Mouse (Mus musculus) common myeloid progenitor, adult 5-6 weeks (primary cell): ENCODE measurements around the gene Odf3b. TPM values are rescaled to one million over a fixed set of nuclear protein-coding genes. Genes with fewer than 3 reads are reported as not detected.

Source experiments
- ATAC-seq: replicated peaks from 2 replicates; pipeline ENCODE4 v1.8.0; 2016; ENCODE audit warnings: low read depth, mild to moderate bottlenecking, moderate TSS enrichment, inconsistent platforms; ENCODE audit not compliant: poor library complexity, severe bottlenecking
- total RNA-seq: library from RNA; stranded (forward); fragments of 200-1000, 187-1606 nt; gene quantifications from 2 replicates; pipeline ENCODE4 v1.2.3, GENCODE M21; 2017

Odf3b gene
- total RNA-seq, 1 experiment from 2014 or later, result 2.9 TPM

DNA sequence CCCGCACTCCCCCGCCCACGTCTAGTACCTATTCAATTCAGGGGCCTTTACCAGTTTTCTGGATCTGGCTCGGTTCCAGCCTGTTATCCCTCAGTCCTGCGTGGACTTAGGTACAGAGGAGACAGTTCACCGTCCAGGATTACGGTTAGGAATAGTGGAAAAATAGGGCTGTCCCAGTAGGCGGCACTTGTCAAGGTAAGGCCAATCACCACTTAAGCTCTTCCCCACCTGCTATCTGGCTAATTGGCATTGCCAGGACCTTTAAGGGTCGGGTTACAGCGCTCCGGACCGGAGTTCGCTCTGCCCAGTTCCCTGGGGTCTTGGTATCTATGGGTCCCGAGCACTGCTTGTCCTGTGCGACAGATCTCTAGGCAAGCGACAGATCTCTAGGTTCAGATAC is 2.1 kb downstream of the Odf3b start, which contains the start of gene Tymp:
TSS of gene Tymp (minus strand) at position 83 of the 400 bp plus-strand sequence.
- no peak for ATAC-seq

DNA sequence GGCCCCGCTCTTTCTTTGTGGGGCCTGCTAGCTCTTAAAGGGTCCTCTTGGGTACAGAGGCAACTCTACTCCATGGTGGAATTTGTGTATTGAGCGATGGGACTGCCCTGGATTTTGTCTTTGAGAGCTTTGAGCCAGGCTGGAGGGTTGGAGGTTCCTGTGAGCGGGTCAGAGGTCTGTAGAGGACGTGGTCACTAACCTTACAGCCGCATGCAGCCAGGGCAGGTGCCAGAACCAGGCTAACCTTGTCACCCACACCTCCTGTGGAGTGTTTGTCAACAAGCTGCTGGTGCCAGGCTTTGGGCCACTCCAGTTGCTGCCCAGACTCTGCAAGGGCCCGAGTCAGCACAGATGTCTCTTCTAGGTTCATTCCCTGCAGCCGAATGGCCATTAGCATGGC is 3.0 kb downstream of the Odf3b start:
- ATAC-seq, result no peak

DNA sequence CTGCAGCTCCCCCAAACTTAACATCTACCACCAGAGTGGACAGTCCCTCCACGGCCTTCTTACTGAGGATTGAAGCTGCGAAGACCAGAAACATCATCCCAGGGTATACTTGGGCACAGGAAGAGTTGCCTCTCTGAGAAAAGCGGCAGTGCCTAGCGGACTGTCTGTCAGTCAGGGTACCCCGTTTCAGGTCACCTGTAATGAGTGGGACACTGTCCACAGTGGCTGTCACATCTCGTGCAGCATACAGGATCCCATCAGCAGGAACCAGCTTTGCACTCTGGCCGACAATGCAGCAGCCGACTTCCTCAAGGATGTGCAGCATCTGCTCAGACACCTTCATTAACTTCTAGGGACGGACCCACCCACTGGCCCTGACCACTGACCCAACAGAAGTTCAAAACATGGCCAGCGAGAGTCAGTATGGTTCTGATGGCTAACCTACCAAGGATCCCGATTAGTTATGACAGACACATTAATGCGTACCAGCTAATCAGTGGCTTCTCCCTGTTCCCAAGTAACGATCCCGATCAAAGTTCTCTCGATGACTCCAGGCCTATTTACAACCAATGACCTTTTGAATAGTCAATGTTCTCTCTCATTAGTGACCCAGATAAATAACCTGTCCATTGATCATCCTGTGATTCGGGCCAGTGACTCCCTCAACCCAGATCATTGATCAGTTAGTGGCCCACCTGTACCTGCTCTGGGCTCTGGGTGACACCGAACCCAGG is 4.1 kb downstream of the Odf3b start:
- ATAC-seq, result no peak

DNA sequence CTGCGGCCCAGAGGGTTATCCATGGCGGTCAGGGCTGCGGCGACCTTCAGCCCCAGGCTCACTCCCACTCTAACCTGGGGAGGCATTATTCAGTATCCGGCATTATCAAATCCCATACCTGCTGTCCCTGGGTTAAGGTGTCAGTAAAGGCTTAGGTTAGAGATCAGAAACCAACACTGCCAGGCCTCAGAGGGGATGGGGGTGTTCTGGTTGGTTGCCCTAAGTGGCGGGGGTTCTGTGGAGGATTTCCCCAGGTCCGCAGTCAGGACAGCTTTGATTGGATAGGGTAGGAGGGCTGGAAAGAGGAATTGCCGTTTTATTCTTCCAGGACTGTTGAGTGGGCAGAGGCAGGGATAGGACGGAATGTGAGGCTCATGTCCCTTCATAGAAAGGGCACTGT is 4.7 kb downstream of the Odf3b start:
- no peak for ATAC-seq

DNA sequence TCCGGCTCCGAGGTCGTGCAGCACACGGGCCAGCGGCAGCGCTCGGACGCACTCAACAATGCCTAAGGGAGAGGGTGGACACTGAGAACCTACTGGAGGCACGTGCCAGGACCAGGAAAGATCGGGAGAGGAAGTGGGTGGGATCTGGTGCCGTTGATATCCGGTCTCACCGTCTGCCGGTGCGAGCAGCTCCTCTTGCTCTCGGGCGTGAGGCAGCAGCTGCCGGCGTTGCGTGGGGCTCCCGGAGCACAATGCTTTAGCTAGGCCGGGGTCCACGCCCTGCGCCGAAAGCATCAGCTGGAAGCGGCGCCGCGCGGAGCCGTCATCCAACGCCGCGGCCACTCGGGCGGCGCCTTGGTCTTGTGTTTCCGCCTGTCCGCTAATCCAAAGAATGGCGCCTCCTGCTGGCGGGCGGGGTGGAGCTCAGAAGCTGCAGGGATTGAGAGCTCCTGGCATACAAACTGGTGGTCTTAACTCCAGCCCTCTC is 5.3 kb downstream of the Odf3b start, which contains the start of gene Sco2:
TSS of gene Sco2 (minus strand) at position 85 of the 487 bp plus-strand sequence.
- peak; percentile 51 for ATAC-seq

DNA sequence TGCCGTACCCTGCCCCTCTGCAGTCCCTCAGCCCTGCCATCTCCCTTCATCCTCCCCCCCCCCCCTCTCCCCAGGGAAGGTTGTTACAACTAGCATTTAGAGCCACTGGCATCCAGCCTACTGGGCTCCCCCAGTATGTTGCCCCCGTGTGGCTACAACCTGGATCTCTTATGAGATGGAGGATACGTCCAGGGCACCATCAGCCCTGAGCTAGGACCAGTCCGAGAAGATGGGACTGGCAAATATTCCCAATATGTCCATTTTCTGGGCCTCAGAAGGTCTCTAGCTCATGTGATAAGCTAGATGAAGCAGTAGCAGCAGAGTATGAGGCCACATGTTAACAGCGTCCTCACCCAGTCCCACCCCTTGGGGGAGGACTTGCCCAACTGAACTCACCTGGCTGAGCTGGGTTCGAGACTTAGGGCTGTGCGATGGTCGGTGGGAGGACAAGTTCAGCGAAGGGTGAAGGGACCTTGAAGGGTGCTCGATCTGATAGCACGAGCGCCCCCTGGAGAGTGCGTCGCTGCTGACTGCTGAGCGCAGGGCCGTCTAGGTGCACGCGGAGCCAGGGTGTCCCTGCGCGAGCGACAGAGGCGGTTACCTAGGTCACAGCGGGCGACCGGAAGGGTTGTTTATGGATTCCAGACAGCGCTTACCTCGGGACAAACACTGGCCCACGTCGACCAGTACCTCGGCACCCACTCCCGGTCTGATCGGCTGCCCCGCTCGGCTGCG is 5.9 kb downstream of the Odf3b start:
- peak; percentile 69 for ATAC-seq

DNA sequence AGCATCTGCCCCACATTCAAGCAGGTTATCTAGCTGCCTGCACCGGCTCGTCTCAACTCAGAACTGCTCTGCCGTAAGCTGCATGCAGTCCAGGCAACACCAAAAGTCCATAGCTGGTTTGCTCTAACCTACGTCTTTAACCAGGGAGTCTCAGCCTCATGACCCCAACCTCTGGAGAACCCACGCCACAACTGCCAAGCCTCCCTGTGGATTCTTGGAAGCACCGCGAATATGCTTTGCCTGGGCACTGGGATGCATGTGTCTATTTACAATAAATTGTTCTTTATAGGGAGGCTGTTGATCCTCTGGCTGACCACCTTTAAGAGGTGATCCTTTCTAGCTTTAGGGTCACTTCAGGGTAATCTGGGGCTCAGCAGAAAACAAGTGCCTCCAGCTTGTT is 6.5 kb downstream of the Odf3b start:
- no peak for ATAC-seq

DNA sequence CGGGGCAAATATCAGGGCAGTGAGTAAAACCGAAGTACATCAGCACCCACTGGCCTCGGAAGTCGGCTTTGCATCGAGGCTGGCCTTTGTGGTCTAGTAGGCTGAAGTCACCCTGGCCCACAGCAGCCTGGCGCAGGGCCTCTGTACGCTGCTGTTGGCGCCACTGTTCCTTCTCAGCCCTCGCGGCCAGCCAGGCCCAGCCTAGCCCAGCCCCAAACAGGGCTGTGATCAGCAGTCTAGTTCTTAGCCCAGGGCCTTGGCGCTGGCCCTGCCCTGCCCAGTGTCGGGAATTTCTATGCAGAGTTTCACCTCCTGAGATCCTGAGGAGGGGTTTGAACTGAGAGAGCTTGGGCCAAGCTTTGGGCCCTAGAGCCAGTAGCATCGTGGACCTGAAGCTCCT is 7.0 kb downstream of the Odf3b start:
- ATAC-seq, result no peak

DNA sequence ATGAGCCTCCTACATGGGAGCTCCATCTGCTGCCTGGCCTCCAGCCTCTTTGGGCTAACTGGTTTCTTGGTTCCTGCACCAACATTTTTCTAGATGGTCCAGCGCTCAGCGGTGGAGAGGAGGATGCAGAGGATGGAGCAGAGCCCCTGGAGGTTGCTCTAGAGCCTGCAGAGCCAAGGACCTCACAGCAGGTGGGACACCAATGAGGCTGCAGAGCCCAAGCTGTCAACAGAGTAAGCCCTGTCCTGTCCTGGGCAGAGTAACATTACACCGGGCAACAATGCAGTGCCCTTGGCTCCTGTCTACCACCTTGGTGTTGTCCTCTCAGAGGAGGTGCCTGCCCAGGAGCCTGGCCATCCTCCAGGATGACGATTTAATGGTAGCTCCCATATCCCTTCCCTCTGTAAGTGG is 13.9 kb downstream of the Odf3b start:
- no peak for ATAC-seq

DNA sequence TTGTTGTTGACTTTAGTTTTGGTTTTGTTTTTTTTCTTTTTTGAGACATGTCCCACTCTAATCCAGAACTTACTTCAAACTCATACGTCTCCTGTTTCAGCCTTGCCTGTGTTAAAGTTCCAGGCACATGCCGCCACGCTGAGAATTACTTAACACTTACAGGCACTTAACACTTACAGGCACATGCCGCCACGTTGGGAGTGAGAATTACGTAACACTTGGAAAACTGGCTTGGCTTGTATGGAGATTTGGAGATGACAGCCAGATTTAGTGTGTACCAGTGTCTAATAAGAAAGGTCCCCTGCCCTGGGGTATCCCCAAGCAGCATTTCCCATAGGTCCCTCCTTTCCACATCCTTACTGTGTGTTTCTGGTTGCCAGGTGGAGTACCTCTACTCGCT is 16.0 kb downstream of the Odf3b start:
- ATAC-seq, result no peak

DNA sequence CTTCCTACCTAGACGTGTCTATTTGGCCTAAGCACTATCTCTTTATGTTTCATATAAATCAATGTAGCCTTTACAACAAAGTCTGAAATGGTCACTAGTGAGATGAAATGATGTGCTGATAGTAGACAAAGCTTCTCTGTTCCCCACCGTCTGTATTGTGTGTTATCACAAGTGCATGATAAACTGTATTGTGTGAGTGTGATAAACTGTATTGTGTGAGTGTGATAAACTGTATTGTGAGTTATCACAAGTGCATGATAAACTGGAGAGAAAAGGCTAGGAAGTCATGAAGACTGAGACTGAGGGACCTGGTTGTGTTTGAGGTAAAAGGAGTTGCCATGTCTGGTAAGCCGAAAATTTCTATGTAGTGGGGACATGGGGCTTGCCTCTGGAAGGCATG is 20.3 kb downstream of the Odf3b start:
- ATAC-seq, result no peak

DNA sequence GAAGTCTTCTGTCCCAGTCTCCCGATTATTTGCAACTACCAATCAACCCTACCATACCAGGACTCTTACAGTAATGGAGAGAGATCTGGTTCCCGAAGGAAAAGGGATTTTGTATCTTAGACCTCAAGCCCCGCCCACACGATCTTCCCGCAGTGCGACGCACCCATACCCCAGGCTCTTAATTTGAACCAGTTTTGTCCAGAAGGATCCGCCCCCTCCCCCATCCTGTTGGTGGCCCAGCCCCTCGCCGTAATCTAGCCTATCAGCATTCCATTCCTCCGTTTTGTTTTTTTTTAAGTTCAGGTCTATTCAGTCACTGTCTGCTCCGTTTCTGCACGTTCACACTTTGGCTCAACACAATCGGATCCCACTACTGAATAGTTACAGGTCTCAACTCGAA is 22.7 kb downstream of the Odf3b start:
- ATAC-seq, result peak; percentile 72

DNA sequence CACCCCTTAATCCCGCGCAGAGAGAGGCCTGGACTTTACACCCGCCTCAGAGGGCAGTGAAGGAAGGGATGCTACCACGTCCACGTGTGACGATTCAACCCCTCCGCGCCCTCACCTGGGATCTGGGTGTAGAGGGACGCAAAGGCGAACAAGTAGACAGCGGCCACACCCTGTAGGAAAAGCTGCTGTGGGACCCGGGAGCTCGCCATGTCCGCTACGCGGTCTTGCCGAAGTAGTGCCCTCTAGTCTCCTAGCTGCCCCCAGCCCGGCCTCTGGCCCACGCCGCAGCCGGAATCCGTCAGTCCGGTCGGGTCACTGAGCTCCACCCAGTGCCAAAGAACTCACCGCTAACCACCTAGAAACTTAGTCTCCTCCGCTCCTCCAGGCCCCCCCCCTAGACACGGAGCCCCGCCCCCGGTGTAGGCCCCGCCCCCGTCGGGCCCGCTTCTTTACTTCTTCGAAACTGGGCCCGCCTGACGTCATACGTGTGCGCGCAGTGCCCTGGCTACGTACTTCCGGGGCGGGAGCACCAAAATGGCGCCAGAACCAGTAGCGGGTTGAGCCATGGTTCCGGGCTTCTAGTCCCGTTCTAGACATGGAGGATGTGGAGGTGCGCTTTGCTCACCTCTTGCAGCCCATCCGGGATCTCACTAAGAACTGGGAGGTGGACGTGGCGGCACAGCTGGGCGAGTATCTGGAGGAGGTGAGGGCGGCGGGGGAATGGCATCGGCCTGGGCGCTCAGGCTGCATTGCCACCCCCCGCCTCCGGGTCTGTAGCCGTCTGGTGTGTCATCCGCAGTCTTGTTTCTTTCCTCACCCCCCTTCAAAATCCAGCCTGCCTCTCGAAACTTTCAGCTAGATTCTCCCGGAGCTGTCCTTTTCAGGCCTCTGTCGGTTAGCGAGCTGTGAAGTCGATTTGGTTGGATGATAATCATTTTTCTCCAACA is 23.6 kb downstream of the Odf3b start, which contains the start of the genes Lmf2 and Ncaph2:
TSS of gene Lmf2 (minus strand) at position 419 of the 947 bp plus-strand sequence.
TSS of gene Ncaph2 (plus strand) at position 479 of the 947 bp plus-strand sequence.
- ATAC-seq, result peak; percentile 85

DNA sequence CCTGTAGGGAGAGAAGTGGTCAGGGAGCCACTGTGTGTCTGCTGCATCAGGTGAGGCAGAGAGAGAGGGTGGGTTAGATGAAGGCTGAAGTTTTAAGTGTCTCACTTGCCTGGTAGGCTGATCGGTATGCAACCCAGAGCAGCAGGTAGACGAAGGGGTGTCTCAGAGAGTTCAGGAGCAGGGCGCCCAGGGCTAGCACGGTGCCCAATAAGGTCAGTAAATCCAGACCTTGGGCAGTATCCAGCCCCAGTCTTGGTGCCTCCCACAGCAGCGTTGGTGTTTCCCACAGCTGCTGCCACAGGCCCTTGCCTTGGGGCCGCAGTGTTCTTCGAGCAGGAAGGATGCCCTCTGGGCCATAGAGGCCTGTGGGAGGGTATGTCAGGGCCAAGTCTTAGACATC is 24.6 kb downstream of the Odf3b start:
- ATAC-seq, result no peak

DNA sequence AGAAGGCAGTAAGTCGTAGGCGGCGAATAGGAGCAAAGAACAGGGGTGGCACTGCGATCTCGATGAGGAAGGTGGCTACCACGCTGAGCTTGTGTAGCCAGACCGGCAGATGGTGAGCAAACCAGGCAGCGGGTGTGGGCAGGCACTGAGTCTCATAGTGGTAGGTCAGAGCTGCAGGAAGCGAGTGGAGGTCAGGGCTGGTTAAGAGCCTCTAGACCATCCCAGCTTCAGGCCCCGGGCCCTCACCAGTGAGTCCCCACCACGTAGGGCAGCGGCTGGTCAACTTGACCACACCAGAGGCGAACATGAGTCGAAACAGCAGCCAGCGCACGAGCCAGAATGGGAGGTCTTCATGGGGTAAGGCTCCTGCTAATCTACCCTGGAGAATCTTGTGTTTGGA is 25.2 kb downstream of the Odf3b start:
- no peak for ATAC-seq

DNA sequence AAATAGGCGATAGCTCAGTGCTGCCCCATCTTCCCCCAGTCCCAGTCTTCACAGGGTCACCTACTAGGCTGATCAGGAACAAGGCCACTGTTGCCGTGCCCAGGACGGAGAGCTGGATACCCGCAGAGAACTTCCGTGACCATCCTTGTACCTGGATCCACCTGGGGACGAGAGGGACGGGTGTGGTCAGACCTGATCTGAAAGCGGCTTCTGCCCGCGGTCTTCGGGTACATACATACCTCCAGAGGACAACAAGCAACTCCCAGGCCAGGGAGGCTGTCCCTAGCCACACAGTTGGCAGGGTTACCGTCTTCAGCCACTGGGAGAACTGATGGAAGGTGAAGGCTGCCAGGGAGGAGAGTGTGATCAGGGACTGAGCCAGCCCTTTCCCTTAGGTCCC is 26.3 kb downstream of the Odf3b start:
- no peak for ATAC-seq

DNA sequence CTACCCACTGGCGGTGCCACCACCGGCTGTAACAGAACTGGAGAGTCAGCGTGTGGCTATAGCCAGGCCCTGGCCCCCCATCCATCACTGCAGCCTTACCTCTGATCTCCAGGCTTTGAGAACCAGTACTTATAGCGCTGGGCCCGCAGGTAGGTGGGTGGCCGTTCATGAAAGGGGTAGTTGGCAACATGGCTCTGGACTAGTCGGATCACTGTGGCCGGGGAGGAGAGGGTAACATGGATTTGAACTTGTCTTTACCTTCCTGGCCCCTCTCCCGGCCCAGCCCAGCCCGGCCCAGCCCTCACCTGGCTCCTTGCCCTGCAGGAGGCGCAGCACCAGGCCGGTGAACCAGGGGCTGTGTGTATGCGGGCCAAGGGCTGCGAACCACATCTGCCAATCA is 27.0 kb downstream of the Odf3b start:
- no peak for ATAC-seq

DNA sequence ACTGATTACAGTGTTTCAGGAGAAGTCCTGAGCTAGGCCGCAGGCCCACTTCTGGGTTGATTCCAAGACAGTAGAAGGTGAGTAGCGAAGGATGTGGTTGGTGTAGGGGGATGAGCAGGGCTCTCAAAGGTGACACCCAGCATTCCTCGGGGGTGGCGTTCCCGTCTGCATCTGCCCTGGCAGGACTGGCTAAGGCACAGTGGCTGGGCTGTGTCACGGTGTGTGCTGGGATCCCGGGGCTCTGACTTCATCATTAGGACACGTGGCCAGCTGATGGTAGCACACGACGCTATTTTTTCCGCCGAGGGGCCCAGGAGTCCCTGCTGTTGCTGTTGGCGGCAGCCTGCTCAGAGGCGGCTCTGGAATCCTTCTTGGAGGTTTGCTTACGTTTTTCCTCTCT is 27.8 kb downstream of the Odf3b start:
- no peak for ATAC-seq

DNA sequence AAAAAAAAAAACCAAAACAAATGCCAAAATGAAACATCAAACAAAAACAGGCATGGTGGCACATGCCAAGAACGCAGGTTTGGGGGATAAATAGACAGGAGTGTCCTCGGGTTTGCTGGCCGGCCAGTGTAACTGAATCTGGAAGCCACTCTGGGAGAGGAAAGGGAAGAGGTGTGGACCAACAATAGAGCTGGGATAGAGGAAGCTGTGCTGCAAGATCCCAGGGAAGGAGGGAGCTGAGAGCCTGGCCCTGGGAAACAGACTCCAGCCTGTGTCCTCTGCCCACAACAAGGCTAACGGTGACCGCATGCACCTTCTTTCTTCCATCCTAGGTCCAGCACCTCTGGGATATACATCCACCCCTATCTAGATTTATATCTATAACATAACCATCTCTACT is 28.6 kb downstream of the Odf3b start:
- ATAC-seq, result no peak

DNA sequence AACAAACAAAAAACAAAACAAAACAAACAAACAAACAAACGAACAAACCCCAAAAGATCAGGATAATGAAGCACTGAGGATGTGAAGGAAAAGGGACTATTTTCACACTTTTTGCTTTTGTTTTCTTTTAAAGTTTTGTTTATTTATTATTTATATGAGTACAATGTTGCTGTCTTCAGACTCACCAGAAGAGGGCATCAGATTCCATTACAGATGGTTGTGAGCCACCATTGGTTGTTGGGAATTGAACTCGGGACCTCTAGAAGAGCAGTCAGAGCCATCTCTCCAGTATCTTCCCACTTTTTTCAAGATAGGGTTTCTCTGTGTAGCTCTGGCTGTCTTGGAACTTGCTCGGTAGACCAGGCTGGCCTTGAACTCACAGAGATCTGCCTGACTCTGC is 35.8 kb downstream of the Odf3b start:
- no peak for ATAC-seq
